Mouse (Mus musculus) embryo, embryonic 9.5 days (tissue): ENCODE results near the gene Slc6a21.

Experiments
- DNase-seq: peaks from one replicate; pipeline ENCODE4 v3.0.0-alpha.2; 2017; ENCODE audit errors: extremely low spot score

The Slc6a21 gene

GRCm38 (mm10) chr7:45315182-45315701 is 37.9 kb downstream of the Slc6a21 start:
- no peak for DNase-seq

GRCm38 (mm10) chr7:45316536-45316935 is 39.2 kb downstream of the Slc6a21 start:
- DNase-seq, result no peak

GRCm38 (mm10) chr7:45322245-45322644 is 44.9 kb downstream of the Slc6a21 start:
- no peak for DNase-seq

- no peak for DNase-seq
Measured at GRCm38 (mm10) chr7:45323069-45323468, 45.8 kb downstream of the Slc6a21 start.

GRCm38 (mm10) chr7:45325800-45326199 is 48.5 kb downstream of the Slc6a21 start:
- no peak for DNase-seq

GRCm38 (mm10) chr7:45328841-45329475 is 51.6 kb downstream of the Slc6a21 start:
- no peak for DNase-seq

- no peak for DNase-seq
Measured at GRCm38 (mm10) chr7:45331502-45331901, 54.2 kb downstream of the Slc6a21 start.

- peak; percentile 75 for DNase-seq
Measured at GRCm38 (mm10) chr7:45332685-45333425, 55.5 kb downstream of the Slc6a21 start.

- peak; percentile 86 for DNase-seq
Measured at GRCm38 (mm10) chr7:45333431-45333982, 56.2 kb downstream of the Slc6a21 start, which contains the start of gene Trpm4. TSS of gene Trpm4 (minus strand) at chr7:45333780.

- no peak for DNase-seq
Measured at GRCm38 (mm10) chr7:45334605-45335004, 57.3 kb downstream of the Slc6a21 start.

GRCm38 (mm10) chr7:45335056-45335455 is 57.7 kb downstream of the Slc6a21 start, which contains the start of gene Hrc:
TSS of gene Hrc (plus strand) at chr7:45335290.
- DNase-seq, result no peak

- DNase-seq, result no peak
Measured at GRCm38 (mm10) chr7:45336319-45336718, 59.0 kb downstream of the Slc6a21 start.

GRCm38 (mm10) chr7:45337469-45337868 is 60.2 kb downstream of the Slc6a21 start:
- no peak for DNase-seq

- DNase-seq, result peak; percentile 63
Measured at GRCm38 (mm10) chr7:45338161-45338911, 61.0 kb downstream of the Slc6a21 start.
